ENCODE assay signal across 8 mouse cellular contexts in genomic region chr7:19360944-19361343, GRCm38 (mm10). TPM values are rescaled to one million over a fixed set of nuclear protein-coding genes. Genes with fewer than 3 reads are reported as not detected.
DNase-seq lines count a peak whose midpoint lies in the region; ATAC-seq and TF ChIP-seq lines count a peak whose summit lies in the region.

No protein-coding gene starts in this region.

- TF ChIP-seq POLR2A in ES-Bruce4 (IDR thresholded peaks at IDR 0.05; ENCODE audit: insufficient read depth, low read length): no peak
- no peak for TF ChIP-seq POLR2A in testis, adult 2 months (IDR thresholded peaks at IDR 0.05; ENCODE audit: control insufficient read depth, low read depth, low read length)

- H3K4me3 ChIP-seq in ES-Bruce4 (ENCODE audit: low read depth, low read length): peak overlapping the region; percentile 87
- peak overlapping the region; percentile 66 for H3K4me3 ChIP-seq in forebrain, embryonic 12.5 days (replicated peaks)
- peak overlapping the region; percentile 62 for H3K4me3 ChIP-seq in heart, postnatal 0 days (ENCODE audit: low read depth, low read length)
- peak overlapping the region; percentile 71 for H3K4me3 ChIP-seq in liver, embryonic 15.5 days (replicated peaks)
- peak overlapping the region; percentile 49 for H3K4me3 ChIP-seq in neural tube, embryonic 11.5 days (ENCODE audit: low read depth, low read length)
- peak overlapping the region; percentile 89 for H3K4me3 ChIP-seq in testis, adult 2 months (ENCODE audit: control insufficient read depth, low read depth, low read length)

- H3K27me3 ChIP-seq in ES-Bruce4 (ENCODE audit: control insufficient read depth, insufficient read depth, low read length, poor library complexity, severe bottlenecking): no peaks in the 10 kb centered on the region
- H3K27me3 ChIP-seq in forebrain, embryonic 12.5 days: peaks cover 16% of the 10 kb centered on the region
- H3K27me3 ChIP-seq in heart, postnatal 0 days (ENCODE audit: control insufficient read depth, insufficient read depth, low read length): no peaks in the 10 kb centered on the region
- H3K27me3 ChIP-seq in liver, embryonic 15.5 days: 0 out of 2 replicates have a peak, but pooled peaks cover 9% of the 10 kb centered on the region
- no peaks in the 10 kb centered on the region for H3K27me3 ChIP-seq in neural tube, embryonic 11.5 days (ENCODE audit: control insufficient read depth, insufficient read depth, low read length)
- no peaks in the 10 kb centered on the region for H3K27me3 ChIP-seq in testis, adult 2 months (ENCODE audit: control insufficient read depth, insufficient read depth, low read length)

- TF ChIP-seq CTCF in ES-Bruce4 (IDR thresholded peaks at IDR 0.05; ENCODE audit: low read depth, low read length): no peak
- no peak for TF ChIP-seq CTCF in heart, postnatal 0 days (IDR thresholded peaks at IDR 0.05; ENCODE audit: low read depth)
- no peak for TF ChIP-seq CTCF in testis, adult 2 months (IDR thresholded peaks at IDR 0.05; ENCODE audit: control insufficient read depth, insufficient read depth, insufficient replicate concordance, low read depth, low read length)

- peaks cover 4% of the 10 kb centered on the region for H3K36me3 ChIP-seq in ES-Bruce4 (ENCODE audit: control insufficient read depth, insufficient read depth, low read length, poor library complexity, severe bottlenecking)
- peaks cover 18% of the 10 kb centered on the region for H3K36me3 ChIP-seq in forebrain, embryonic 12.5 days (replicated peaks)
- peaks cover 5% of the 10 kb centered on the region; the same call in 1 of the 2 replicates for H3K36me3 ChIP-seq in heart, postnatal 0 days (replicated peaks; ENCODE audit: control insufficient read depth, insufficient read depth, low read length)
- peaks cover 16% of the 10 kb centered on the region for H3K36me3 ChIP-seq in liver, embryonic 15.5 days (replicated peaks)
- peaks cover 2% of the 10 kb centered on the region; the same call in 1 of the 2 replicates for H3K36me3 ChIP-seq in neural tube, embryonic 11.5 days (ENCODE audit: control insufficient read depth, insufficient read depth, low read length)
- no peaks in the 10 kb centered on the region; the same call in 1 of the 2 replicates for H3K36me3 ChIP-seq in testis, adult 2 months (ENCODE audit: control insufficient read depth, insufficient read depth, low read length)

- no peak overlapping the region for H3K27ac ChIP-seq in ES-Bruce4 (ENCODE audit: insufficient read depth, low read length)
- H3K27ac ChIP-seq in forebrain, embryonic 12.5 days: no peak overlapping the region
- H3K27ac ChIP-seq in heart, postnatal 0 days (ENCODE audit: low read depth): peak overlapping the region; percentile 87
- H3K27ac ChIP-seq in liver, embryonic 15.5 days (replicated peaks): peak overlapping the region; percentile 75; the same call in 1 of the 2 replicates
- no peak overlapping the region for H3K27ac ChIP-seq in neural tube, embryonic 11.5 days (ENCODE audit: low read depth, low read length)
- H3K27ac ChIP-seq in testis, adult 2 months (ENCODE audit: control insufficient read depth, insufficient read depth, low read depth, low read length): no peak overlapping the region

- H3K4me2 ChIP-seq in forebrain, embryonic 12.5 days: peak overlapping the region; percentile 97
- peak overlapping the region; percentile 79 for H3K4me2 ChIP-seq in heart, postnatal 0 days (ENCODE audit: low read depth, low read length)
- peak overlapping the region; percentile 99 for H3K4me2 ChIP-seq in liver, embryonic 15.5 days
- H3K4me2 ChIP-seq in neural tube, embryonic 11.5 days (ENCODE audit: low read depth): peak overlapping the region; percentile 95

- peaks cover 1% of the 10 kb centered on the region for H3K4me1 ChIP-seq in ES-Bruce4 (ENCODE audit: control insufficient read depth, insufficient read depth, low read length)
- peaks cover 46% of the 10 kb centered on the region for H3K4me1 ChIP-seq in forebrain, embryonic 12.5 days
- peaks cover 21% of the 10 kb centered on the region for H3K4me1 ChIP-seq in heart, postnatal 0 days (ENCODE audit: control insufficient read depth, insufficient read depth)
- peaks cover 66% of the 10 kb centered on the region for H3K4me1 ChIP-seq in liver, embryonic 15.5 days (replicated peaks)
- no peaks in the 10 kb centered on the region; the same call in 1 of the 2 replicates for H3K4me1 ChIP-seq in neural tube, embryonic 11.5 days (ENCODE audit: control insufficient read depth, insufficient read depth, low read length)
- peaks cover 54% of the 10 kb centered on the region for H3K4me1 ChIP-seq in testis, adult 2 months (ENCODE audit: control insufficient read depth, insufficient read depth, low read length)

- no peaks in the 10 kb centered on the region for H3K9me3 ChIP-seq in ES-Bruce4 (replicated peaks; ENCODE audit: control insufficient read depth, insufficient read depth, low read length, poor library complexity, severe bottlenecking)
- H3K9me3 ChIP-seq in forebrain, embryonic 12.5 days: no peaks in the 10 kb centered on the region
- no peaks in the 10 kb centered on the region for H3K9me3 ChIP-seq in heart, postnatal 0 days (replicated peaks; ENCODE audit: control insufficient read depth, low read length)
- no peaks in the 10 kb centered on the region for H3K9me3 ChIP-seq in liver, embryonic 15.5 days (replicated peaks)
- H3K9me3 ChIP-seq in neural tube, embryonic 11.5 days (ENCODE audit: control insufficient read depth, low read length): no peaks in the 10 kb centered on the region

- under 1% methylated on average over 27 of the region's 27 CpGs for WGBS in forebrain, embryonic 12.5 days
- 1% methylated on average over 25 of the region's 27 CpGs for WGBS in heart, postnatal 0 days
- WGBS in liver, embryonic 15.5 days (ENCODE audit: insufficient replicate concordance): under 1% methylated on average over 27 of the region's 27 CpGs
- 0% methylated on average over 23 of the region's 27 CpGs for WGBS in neural tube, embryonic 11.5 days

- peak; percentile 73 for ATAC-seq in forebrain, embryonic 12.5 days (ENCODE audit: low FRiP score)
- ATAC-seq in heart, postnatal 0 days (ENCODE audit: insufficient read depth, low read depth): peak; percentile 77
- peak; percentile 69 for ATAC-seq in liver, embryonic 15.5 days (ENCODE audit: insufficient read depth)
- peak; percentile 55; the same call in 1 of the 2 replicates for ATAC-seq in neural tube, embryonic 11.5 days (ENCODE audit: insufficient read depth, low FRiP score, low TSS enrichment)

- no peak for TF ChIP-seq EP300 in ES-Bruce4 (IDR thresholded peaks at IDR 0.05; ENCODE audit: insufficient read depth, low read depth, low read length)
- no peak for TF ChIP-seq EP300 in heart, postnatal 0 days (IDR thresholded peaks at IDR 0.05; ENCODE audit: low read depth)

- H3K9ac ChIP-seq in ES-Bruce4 (ENCODE audit: low read depth, poor library complexity, severe bottlenecking): peak overlapping the region; percentile 61
- H3K9ac ChIP-seq in forebrain, embryonic 12.5 days: peak overlapping the region; percentile 73
- peak overlapping the region; percentile 56 for H3K9ac ChIP-seq in heart, postnatal 0 days (replicated peaks; ENCODE audit: low read depth, low read length)
- H3K9ac ChIP-seq in liver, embryonic 15.5 days: peak overlapping the region; percentile 72
- 0 out of 2 replicates have a peak overlapping the region, but pooled peaks have one; percentile 30 for H3K9ac ChIP-seq in neural tube, embryonic 11.5 days (ENCODE audit: low read length)

- DNase-seq in c-Kit-positive CD71-positive TER-119-positive erythroid progenitor cells, embryonic 14.5 days (ENCODE audit: low spot score): peak; percentile 86
- peak; percentile 96 for DNase-seq in heart, postnatal 0 days (ENCODE audit: low spot score)
- DNase-seq in kidney, postnatal 4 days: peak; percentile 91 to 95
- DNase-seq in neural tube, embryonic 11.5 days (ENCODE audit: low spot score): peak; percentile 87

RNA-seq across cellular contexts. Expression of gene Ppp1r13l, which starts 1.4 kb away (rescaled TPM):
- polyA plus RNA-seq in ES-Bruce4 (2011; ENCODE audit: insufficient read depth, insufficient read length, low read depth, missing spikeins): 21.9 and 25.5 TPM in 2 replicates
- polyA plus RNA-seq in forebrain, embryonic 12.5 days (2016; fragmentation: Nextera tagmentation; extraction: Ambion mirVana): 4.8 and 5.3 TPM in 2 replicates
- 11.8 and 13.5 TPM in 2 replicates for total RNA-seq in heart, postnatal 0 days (2014; rRNA removed; ENCODE audit: low replicate concordance)
- 12.0 and 14.0 TPM in 2 replicates for polyA plus RNA-seq in heart, postnatal 0 days (2015; fragmentation: Nextera tagmentation; extraction: Ambion mirVana)
- 0.94 and 1.5 TPM in 2 replicates for polyA plus RNA-seq in liver, embryonic 15.5 days (2015; fragmentation: Nextera tagmentation; extraction: Ambion mirVana)
- polyA plus RNA-seq in neural tube, embryonic 11.5 days (2014; fragmentation: Nextera tagmentation; extraction: Ambion mirVana): 3.4 and 4.7 TPM in 2 replicates
- polyA plus RNA-seq in testis, adult 2 months (2012; rRNA removed): 49.5 and 71.4 TPM in 2 replicates

RNA-seq across cellular contexts. Expression of gene Cd3eap, which starts 1.7 kb away (rescaled TPM):
- polyA plus RNA-seq in ES-Bruce4 (2011; ENCODE audit: insufficient read depth, insufficient read length, low read depth, missing spikeins): 14.6 and 16.8 TPM in 2 replicates
- polyA plus RNA-seq in forebrain, embryonic 12.5 days (2016; fragmentation: Nextera tagmentation; extraction: Ambion mirVana): 24.7 and 24.8 TPM in 2 replicates
- total RNA-seq in heart, postnatal 0 days (2014; rRNA removed; ENCODE audit: low replicate concordance): 1.9 and 3.2 TPM in 2 replicates
- polyA plus RNA-seq in heart, postnatal 0 days (2015; fragmentation: Nextera tagmentation; extraction: Ambion mirVana): 11.1 and 11.7 TPM in 2 replicates
- polyA plus RNA-seq in liver, embryonic 15.5 days (2015; fragmentation: Nextera tagmentation; extraction: Ambion mirVana): 7.9 and 8.1 TPM in 2 replicates
- polyA plus RNA-seq in neural tube, embryonic 11.5 days (2014; fragmentation: Nextera tagmentation; extraction: Ambion mirVana): 17.8 and 18.0 TPM in 2 replicates
- polyA plus RNA-seq in testis, adult 2 months (2012; rRNA removed): 2.8 and 3.2 TPM in 2 replicates

RNA-seq across cellular contexts. Expression of gene Ercc1, which starts 16.4 kb away (rescaled TPM):
- 38.1 and 43.7 TPM in 2 replicates for polyA plus RNA-seq in ES-Bruce4 (2011; ENCODE audit: insufficient read depth, insufficient read length, low read depth, missing spikeins)
- polyA plus RNA-seq in forebrain, embryonic 12.5 days (2016; fragmentation: Nextera tagmentation; extraction: Ambion mirVana): 89.7 and 100 TPM in 2 replicates
- total RNA-seq in heart, postnatal 0 days (2014; rRNA removed; ENCODE audit: low replicate concordance): 26.2 and 40.5 TPM in 2 replicates
- polyA plus RNA-seq in heart, postnatal 0 days (2015; fragmentation: Nextera tagmentation; extraction: Ambion mirVana): 55.2 and 61.0 TPM in 2 replicates
- polyA plus RNA-seq in liver, embryonic 15.5 days (2015; fragmentation: Nextera tagmentation; extraction: Ambion mirVana): 14.0 and 14.5 TPM in 2 replicates
- polyA plus RNA-seq in neural tube, embryonic 11.5 days (2014; fragmentation: Nextera tagmentation; extraction: Ambion mirVana): 91.8 and 93.3 TPM in 2 replicates
- polyA plus RNA-seq in testis, adult 2 months (2012; rRNA removed): 50.1 and 66.6 TPM in 2 replicates

RNA-seq across cellular contexts. Expression of gene Ercc2, which starts 20.9 kb away (rescaled TPM):
- polyA plus RNA-seq in ES-Bruce4 (2011; ENCODE audit: insufficient read depth, insufficient read length, low read depth, missing spikeins): 22.6 and 28.5 TPM in 2 replicates
- polyA plus RNA-seq in forebrain, embryonic 12.5 days (2016; fragmentation: Nextera tagmentation; extraction: Ambion mirVana): 23.3 and 23.7 TPM in 2 replicates
- 20.4 and 30.8 TPM in 2 replicates for total RNA-seq in heart, postnatal 0 days (2014; rRNA removed; ENCODE audit: low replicate concordance)
- polyA plus RNA-seq in heart, postnatal 0 days (2015; fragmentation: Nextera tagmentation; extraction: Ambion mirVana): 4.9 and 6.0 TPM in 2 replicates
- 6.2 and 7.5 TPM in 2 replicates for polyA plus RNA-seq in liver, embryonic 15.5 days (2015; fragmentation: Nextera tagmentation; extraction: Ambion mirVana)
- polyA plus RNA-seq in neural tube, embryonic 11.5 days (2014; fragmentation: Nextera tagmentation; extraction: Ambion mirVana): 12.4 and 14.6 TPM in 2 replicates
- polyA plus RNA-seq in testis, adult 2 months (2012; rRNA removed): 50.6 and 53.3 TPM in 2 replicates

RNA-seq across cellular contexts. Expression of gene Klc3, which starts 43.0 kb away (rescaled TPM):
- 17.6 and 18.7 TPM in 2 replicates for polyA plus RNA-seq in ES-Bruce4 (2011; ENCODE audit: insufficient read depth, insufficient read length, low read depth, missing spikeins)
- polyA plus RNA-seq in forebrain, embryonic 12.5 days (2016; fragmentation: Nextera tagmentation; extraction: Ambion mirVana): 2.8 and 5.4 TPM in 2 replicates
- total RNA-seq in heart, postnatal 0 days (2014; rRNA removed; ENCODE audit: low replicate concordance): 0.31 TPM in 1 of 2 replicates, not detected in the other
- polyA plus RNA-seq in heart, postnatal 0 days (2015; fragmentation: Nextera tagmentation; extraction: Ambion mirVana): 0.72 and 0.99 TPM in 2 replicates
- polyA plus RNA-seq in liver, embryonic 15.5 days (2015; fragmentation: Nextera tagmentation; extraction: Ambion mirVana): 0.46 and 0.84 TPM in 2 replicates
- polyA plus RNA-seq in neural tube, embryonic 11.5 days (2014; fragmentation: Nextera tagmentation; extraction: Ambion mirVana): 3.2 and 3.4 TPM in 2 replicates
- 33.3 and 39.9 TPM in 2 replicates for polyA plus RNA-seq in testis, adult 2 months (2012; rRNA removed)

Comparison
In these comparisons a context has a peak if more than half of its experiments do, and no peak if none do; other contexts are left out.
1. H3K27ac ChIP-seq: peak in heart, postnatal 0 days (single experiment) and liver, embryonic 15.5 days (single experiment); none in ES-Bruce4 (single experiment), forebrain, embryonic 12.5 days (single experiment), neural tube, embryonic 11.5 days (single experiment) and testis, adult 2 months (single experiment).
2. Peak in every context shown above with its lines, with median percentiles within 50 percentile points of each other: H3K4me3 ChIP-seq, H3K9ac ChIP-seq, DNase-seq, ATAC-seq and H3K4me2 ChIP-seq.